Mouse (Mus musculus) lung, postnatal 14 days (tissue): Measurements from ENCODE around the gene Nlrp9a.
"Not testable (repeated sequence)": the region's sequence is repeated elsewhere in the genome, so short reads cannot be mapped to it uniquely, and the experiment has no call there.

Experiments used
- DNase-seq: peaks from one replicate; pipeline ENCODE4 v3.0.0; 2021

The Nlrp9a gene

DNA sequence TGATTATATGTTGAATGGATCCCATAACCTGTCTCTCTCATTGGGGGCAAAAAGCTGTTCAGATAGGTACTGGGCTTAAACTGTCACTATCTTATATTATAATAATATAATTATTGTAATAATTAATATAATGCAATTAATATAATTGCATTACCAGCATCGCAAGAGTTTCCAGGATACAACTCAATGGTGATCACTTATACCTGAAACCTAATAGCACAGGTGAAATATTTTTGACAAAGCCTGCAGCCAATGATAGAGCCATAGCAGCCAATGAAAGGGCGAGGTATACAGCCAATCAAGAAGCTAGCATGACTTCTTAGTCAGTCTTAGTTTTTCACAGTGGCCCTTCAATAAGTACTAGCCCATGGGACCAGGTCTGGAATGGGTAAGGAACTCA, at the start of gene Nlrp9a:
Gene Nlrp9a, plus strand, starts transcription at position 301 of the 400 bp plus-strand sequence.
- not testable (repeated sequence) for DNase-seq

DNA sequence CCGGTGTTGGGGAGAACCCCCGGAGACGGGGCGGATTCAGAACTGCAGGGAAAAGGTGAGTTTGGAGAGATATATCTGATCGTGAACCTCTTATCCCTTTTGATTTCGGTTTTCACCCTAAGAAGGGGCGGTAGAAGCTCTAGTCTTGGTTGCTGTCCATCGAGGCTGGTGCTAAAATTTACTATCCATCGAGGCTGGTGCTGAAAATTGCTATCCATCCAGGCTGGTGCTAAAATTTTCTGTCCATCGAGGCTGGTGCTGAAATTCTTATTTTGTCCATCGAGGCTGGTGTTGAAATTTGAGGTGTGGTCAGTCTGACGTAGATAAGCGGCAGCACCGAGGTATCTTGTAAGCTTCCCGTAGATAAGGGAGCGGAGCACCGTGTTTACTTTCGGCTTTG, 45.3 kb upstream of the Nlrp9a start:
- DNase-seq = not testable (repeated sequence)

GRCm38 (mm10) chr7:26589077-26589476, 54.3 kb downstream of the Nlrp9a start:
- no peak for DNase-seq

DNA sequence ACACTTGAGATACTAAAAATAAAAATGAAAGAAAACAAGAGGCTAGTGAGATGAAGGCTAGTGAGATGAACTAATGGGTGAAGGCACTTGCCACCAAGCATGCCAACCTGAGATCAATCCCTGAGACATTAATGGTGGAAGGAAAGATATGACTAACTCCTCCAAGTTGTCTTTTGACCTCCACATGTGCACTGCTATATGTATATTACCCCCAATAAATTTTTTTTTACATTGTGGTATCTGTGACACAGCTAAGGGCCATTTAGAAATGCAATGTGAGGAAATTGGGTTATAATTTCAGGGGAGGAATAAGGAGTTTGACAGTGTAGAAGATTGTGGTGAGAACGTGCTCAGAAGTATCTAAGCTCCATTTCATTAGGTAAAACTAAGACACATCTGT, 55.0 kb downstream of the Nlrp9a start:
- DNase-seq = no peak

DNA sequence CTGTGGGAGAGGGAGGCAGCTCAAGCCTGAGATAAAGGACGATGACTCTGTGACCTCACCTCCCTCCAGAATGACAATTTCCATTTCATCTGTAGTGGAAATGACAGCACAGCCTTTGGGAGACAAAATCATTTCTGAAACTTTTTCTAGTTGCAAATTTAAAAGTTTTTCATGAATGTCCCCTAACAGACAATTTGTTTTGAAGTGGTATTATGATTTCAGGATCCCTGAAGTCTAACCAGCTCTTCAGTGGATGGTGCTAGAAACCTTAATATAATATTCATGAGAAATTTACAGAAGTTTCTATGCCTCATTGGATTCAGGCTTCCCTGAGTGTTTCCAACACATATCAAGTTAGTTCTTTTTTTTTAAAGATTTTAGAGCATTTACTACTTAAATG, 83.5 kb downstream of the Nlrp9a start, which contains the start of gene Vmn1r185:
Gene Vmn1r185, minus strand, starts transcription at position 101 of the 400 bp plus-strand sequence.
- not testable (repeated sequence) for DNase-seq
